Mouse (Mus musculus): Measurements from ENCODE around the gene Fbxo8. TPM values are rescaled to one million over a fixed set of nuclear protein-coding genes. Genes with fewer than 3 reads are reported as not detected.

Fbxo8 gene
- 10.9 and 19.3 TPM in 2 replicates for polyA plus RNA-seq (2012; rRNA removed)

GRCm38 (mm10) chr8:56550558-56551360, at the start of gene Fbxo8, which contains the start of gene Cep44:
Gene Fbxo8 (plus strand): TSS chr8:56551090.
Gene Cep44 (minus strand): TSS chr8:56551047.

Other genes with a start within 250 kb of the Fbxo8 start
- gene Cep44, start within 50 bp of the Fbxo8 start, polyA plus RNA-seq (2012; rRNA removed) = 43.6 and 43.9 TPM in 2 replicates